Mouse (Mus musculus): ENCODE data around the gene Klhl5.
A peak's percentile ranks its signal among the peaks of the same experiment; 100 is the strongest.

Gene Klhl5

DNA sequence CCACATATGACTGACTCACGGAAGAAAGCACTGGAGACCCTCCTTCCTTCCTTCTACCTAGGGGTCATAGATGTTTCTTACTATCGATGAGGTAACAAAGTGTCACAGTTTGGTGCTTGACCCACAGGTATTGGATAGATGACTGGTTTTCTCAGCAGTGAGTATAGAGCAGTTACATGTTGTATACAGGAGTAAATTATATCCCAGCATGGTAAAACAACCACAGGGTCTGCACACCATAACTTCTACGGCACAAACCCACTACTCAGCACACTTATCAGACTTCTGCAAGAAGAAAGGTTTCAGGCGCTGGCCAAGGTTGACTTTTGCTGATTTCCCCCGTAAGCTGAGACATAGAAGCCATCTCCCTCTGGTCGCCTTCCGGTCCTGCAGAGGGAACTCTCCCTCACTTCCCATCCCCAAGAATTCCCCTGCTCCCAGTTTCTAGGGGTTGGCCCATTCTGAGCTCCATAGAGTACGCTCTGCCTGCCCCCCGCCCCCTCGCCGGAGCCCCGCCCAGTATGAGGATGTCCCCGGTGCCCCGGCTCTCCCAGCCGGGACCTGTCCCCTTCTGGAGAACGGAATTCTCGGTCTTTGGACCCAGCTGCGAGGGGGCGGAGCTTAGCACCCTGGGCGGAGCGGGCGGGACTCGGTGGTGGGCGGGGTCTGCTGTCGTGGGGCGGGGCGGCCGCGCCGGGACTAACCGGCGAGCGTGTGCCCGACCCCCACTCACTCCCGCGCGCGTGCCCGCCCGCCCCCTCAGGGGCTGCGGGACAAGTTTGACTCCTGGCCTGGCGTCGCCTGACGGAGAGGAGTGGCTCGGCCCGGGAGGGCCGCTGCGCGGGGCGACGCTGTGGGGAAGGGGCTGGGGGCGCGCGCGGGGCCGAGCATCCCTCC lies at the start of gene Klhl5:
Gene Klhl5, plus strand, starts transcription at position 664 of the 897 bp plus-strand sequence.
- DNase-seq (ENCODE audit: low read depth, low spot score), result peak; percentile 94

- peak; percentile 95 for DNase-seq (ENCODE audit: low read depth, low spot score)
Measured at GRCm38 (mm10) chr5:65057596-65057995, 49.7 kb upstream of the Klhl5 start.

DNA sequence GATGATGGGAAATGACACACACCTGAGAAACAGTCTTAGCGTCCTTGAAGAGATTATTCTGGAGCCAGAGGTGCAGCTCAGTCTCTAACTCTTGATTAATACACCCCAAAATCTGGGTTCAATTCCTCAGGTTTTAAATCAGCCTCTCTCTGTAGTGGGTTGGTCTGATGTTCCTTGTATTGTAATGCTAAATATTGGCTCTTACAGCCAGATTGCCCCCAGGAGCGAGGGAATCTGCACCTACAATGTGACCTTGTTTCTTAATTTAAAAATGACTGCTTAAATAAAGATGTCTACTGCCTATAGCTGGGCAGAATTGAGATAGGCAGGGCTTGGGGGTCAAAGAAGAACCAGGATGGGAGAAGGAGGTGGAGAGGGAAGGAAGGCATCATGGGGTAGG lies 47.5 kb upstream of the Klhl5 start:
- DNase-seq (ENCODE audit: low read depth, low spot score), result no peak

DNA sequence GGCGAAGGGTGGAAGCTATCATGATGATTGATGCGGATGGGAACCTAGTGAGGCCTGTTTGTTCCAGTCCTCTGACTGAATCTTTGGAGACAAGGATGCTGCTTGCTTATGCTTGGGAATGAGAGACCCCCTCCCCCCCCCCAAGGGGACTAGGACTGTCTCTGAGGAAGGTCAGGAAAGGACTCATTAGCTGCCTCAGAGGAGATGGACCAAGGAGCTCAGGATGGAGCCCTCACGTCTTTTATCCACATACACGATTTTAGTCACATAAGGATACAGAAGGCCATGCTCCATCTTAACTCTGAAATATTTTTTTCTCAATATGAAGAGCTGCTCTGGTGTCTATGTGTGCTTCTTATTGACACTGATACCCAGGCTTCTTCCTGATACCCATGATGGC lies 45.1 kb upstream of the Klhl5 start:
- no peak for DNase-seq (ENCODE audit: low read depth, low spot score)

GRCm38 (mm10) chr5:65063266-65063665 lies 44.1 kb upstream of the Klhl5 start:
- DNase-seq (ENCODE audit: low read depth, low spot score), result no peak

- no peak for DNase-seq (ENCODE audit: low read depth, low spot score)
Measured at GRCm38 (mm10) chr5:65068166-65068565, 39.2 kb upstream of the Klhl5 start.

DNA sequence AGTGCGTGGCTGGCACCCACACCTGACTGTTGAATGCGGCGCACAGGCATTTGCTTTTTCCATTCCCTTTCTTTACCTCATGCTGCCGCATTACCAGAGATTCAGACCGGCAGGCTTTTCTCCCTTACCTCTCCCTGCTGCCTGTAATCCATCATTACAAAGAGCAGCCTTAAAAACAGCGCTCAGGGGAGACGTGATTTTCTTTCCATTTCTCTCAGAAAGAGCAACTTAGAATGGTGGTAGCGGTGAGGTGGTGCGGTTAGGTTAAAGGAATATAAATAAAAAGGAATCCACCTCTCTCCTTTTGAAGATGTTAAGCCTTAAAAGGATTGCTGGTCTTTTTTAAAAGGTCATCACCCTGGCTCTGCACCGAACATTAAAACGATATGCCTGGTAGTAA lies 37.5 kb upstream of the Klhl5 start:
- no peak for DNase-seq (ENCODE audit: low read depth, low spot score)

DNA sequence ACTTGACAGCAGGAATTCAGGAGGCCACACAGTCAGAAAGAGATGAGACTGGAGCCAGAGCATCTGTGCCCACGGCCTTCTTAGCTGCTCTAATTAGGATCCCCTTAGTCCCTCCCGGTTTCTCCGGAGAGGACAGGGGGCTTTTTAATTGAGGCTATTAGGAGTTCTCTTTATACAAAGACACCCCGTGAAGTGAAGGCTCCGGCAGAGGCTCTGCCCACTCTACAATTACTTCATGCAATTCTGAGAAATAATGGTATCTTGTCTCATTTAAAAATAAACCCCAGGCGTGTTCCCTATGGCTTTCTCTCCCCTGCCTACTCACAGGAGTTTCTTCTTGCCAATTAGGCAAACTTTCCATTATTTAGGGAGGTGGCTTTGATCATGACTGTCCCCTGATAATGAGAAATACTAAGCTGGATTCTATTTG lies 35.6 kb upstream of the Klhl5 start:
- DNase-seq (ENCODE audit: low read depth, low spot score), result no peak

GRCm38 (mm10) chr5:65073247-65073646 lies 34.1 kb upstream of the Klhl5 start:
- no peak for DNase-seq (ENCODE audit: low read depth, low spot score)

DNA sequence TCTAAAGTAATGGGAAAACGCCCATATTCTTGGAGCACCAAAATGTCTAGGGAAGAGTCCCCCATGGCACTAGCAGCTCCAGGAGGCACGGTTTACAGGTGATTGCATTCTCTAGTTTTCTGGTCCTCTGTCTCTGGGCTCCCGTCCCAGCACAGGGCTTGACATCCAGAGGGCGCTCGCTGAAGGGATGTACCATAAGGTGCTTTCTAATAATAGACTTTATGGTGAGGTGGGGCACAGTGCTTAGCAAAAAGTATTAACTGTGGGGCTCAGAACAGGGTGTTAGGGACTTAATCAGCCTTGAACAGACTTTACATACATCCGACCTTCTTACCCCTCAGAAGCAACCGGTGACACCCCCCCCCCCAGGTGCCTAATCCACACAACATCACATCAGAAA lies 32.6 kb upstream of the Klhl5 start:
- DNase-seq (ENCODE audit: low read depth, low spot score), result no peak

- no peak for DNase-seq (ENCODE audit: low read depth, low spot score)
Measured at GRCm38 (mm10) chr5:65076087-65076486, 31.3 kb upstream of the Klhl5 start.

GRCm38 (mm10) chr5:65076748-65077147 lies 30.6 kb upstream of the Klhl5 start:
- DNase-seq (ENCODE audit: low read depth, low spot score), result no peak

DNA sequence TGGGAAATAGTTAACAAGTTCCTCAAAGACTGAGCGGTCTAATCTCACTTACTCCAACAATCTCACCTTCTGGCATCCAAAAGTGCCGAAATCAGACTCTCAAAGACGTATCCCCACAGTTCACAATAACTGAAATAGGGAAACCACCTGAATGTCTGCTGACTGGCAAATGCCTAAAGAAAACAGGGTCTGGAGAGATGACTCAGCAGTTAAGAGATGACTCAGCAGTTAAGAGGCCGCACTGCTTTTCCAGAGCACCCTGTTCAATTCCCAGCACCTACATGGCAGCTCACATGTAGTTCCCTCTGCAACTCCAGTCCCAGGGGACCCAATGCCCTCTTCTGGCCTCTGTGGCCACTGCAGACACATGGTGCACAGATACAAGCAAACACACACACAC lies 29.3 kb upstream of the Klhl5 start:
- peak; percentile 65 for DNase-seq (ENCODE audit: low read depth, low spot score)

DNA sequence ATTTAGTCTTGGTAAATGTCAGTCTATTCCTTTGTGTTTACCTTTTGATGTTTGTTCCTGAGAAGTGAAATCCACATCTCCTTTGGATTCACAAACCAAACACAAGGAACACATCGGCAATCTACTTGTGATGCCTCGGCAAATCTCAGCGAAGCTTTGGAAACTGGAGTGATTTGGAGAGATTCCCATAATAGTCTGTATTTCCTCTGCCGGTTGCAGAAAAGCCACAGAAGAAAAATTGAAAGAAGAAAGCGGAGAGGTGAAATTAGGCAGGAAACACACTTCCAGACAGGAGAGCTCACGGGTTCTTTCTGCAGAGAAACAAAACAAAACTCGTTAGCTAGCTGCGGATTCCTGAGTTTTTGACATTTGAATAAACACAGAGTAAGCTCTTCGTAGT lies 27.5 kb upstream of the Klhl5 start:
- no peak for DNase-seq (ENCODE audit: low read depth, low spot score)

DNA sequence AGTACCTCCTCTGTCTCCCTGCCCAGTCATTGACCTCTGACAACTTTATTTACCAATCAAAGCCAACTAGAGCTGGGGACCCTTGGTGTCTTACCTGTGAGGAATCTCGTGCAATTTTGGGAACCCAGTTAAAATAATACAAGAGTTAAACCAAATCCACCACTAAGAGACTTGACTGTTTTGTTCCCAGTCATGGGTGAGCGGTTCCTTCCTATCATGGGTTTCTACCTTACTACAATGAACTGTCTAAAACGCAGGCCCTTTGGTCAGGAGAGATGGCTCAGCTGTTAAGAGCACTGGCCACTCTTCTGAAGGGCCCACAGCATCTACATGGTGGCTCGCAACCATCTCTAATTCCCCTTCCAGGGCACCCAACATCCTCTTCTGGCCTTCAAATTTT lies 25.5 kb upstream of the Klhl5 start:
- no peak for DNase-seq (ENCODE audit: low read depth, low spot score)

- DNase-seq (ENCODE audit: low read depth, low spot score), result no peak
Measured at GRCm38 (mm10) chr5:65086522-65086921, 20.8 kb upstream of the Klhl5 start.

GRCm38 (mm10) chr5:65089707-65090106 lies 17.6 kb upstream of the Klhl5 start:
- no peak for DNase-seq (ENCODE audit: low read depth, low spot score)

DNA sequence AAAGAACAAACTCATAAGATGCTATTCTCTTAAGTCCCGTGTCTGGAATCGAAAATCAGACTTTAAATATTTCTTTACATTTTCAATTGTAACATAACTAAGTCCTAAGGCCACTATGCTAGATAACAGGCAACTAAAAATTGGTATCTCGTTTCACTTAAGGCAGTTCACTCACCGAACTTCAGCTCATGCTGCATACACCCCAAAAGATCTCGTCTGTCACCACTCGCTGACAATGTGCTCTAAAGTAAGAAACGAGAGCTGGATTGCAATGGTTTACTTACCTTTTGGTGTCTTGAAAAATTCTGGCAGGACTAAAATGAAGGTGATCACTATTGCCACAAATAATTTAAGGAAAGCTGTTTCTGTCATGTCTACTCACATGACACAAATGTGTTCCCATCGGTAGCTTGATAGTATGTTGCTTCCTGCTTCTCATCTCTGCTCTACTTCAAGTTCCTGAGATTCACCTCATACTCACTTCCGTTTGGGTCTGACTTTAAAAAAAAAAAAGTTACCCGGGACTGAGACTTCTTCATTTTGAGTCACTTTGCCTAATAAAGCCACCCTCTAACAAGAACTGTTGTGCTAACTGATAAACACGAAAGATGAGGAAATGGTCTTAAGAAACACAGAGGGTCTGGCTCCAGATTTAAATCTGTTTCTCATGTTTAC lies 16.0 kb upstream of the Klhl5 start:
- DNase-seq (ENCODE audit: low read depth, low spot score), result no peak

DNA sequence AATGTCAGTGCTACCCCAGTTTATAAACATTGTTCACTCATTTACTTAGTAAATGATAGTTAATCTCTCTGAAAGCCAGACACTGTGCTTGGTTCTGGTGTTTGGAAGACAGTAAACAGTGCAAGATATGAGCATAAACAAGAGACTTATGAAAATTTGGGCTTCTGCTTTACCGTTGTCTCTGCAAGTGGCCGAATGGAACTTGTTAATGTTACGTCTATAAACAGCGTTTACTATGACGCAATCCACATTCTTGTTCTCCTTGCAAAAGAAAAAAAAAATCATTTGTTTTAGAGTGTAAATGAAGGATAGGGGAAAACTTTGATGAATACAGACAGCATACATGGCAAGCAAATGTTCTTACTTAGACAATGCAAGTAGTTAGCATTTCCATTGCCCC lies 15.4 kb upstream of the Klhl5 start, which contains the start of gene Tmem156:
Gene Tmem156, minus strand, starts transcription at position 212 of the 400 bp plus-strand sequence.
- DNase-seq (ENCODE audit: low read depth, low spot score), result no peak

GRCm38 (mm10) chr5:65093769-65094168 lies 13.6 kb upstream of the Klhl5 start:
- no peak for DNase-seq (ENCODE audit: low read depth, low spot score)

- no peak for DNase-seq (ENCODE audit: low read depth, low spot score)
Measured at GRCm38 (mm10) chr5:65094902-65095545, 12.3 kb upstream of the Klhl5 start.

DNA sequence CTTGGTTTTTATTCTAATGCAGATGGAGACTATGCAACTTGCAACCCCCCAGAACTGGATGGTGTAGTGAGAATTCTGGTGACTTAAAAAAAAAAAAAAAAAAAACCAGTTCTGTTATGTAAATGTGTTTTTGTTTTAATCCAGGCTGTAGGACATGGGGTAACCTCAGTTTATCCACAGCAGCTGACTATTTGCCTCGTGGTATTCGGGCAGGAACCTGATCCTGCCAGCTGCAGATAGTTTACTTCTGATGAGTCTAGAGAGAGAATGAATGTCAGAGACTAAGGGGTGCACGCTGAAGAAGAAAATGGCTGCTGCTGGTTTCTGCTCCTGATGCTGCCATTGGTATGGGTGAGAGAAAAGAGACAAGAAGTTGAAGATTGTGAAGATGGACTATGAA lies 11.3 kb upstream of the Klhl5 start:
- DNase-seq (ENCODE audit: low read depth, low spot score), result no peak
